27 mouse cellular contexts compared by ENCODE assay signal in genomic region chr10:13560014-13560674, GRCm38 (mm10). TPM values are rescaled to one million over a fixed set of nuclear protein-coding genes. Genes with fewer than 3 reads are reported as not detected.
DNase-seq lines count a peak whose midpoint lies in the region; ATAC-seq and TF ChIP-seq lines count a peak whose summit lies in the region.
"Had no signal": no experiment of that assay in that cellular context is flagged by ENCODE, and none has a peak within 500 bp of the region (broad histone marks: within the 10 kb centered on the region; RNA-seq: fewer than 3 reads in every experiment).

No protein-coding gene starts in this region.

- H3K4me3 ChIP-seq in bone marrow, adult 2 months (replicated peaks; ENCODE audit: control insufficient read depth, low read depth, low read length), result peak overlapping the region; percentile 17
- no peak overlapping the region for H3K4me3 ChIP-seq in bone marrow macrophage, adult 2 months (ENCODE audit: insufficient read depth, low read length)
- H3K4me3 ChIP-seq in heart, embryonic 10.5 days, result no peak overlapping the region
- H3K4me3 ChIP-seq: forebrain, embryonic 10.5 days; forebrain, embryonic 13.5 days; heart, embryonic 12.5 days; heart, embryonic 15.5 days; hindbrain, embryonic 10.5 days; hindbrain, embryonic 13.5 days had no signal

- peak overlapping the region; percentile 31; the same call in 1 of the 2 replicates for H3K27ac ChIP-seq in bone marrow, adult 2 months (ENCODE audit: control insufficient read depth, insufficient read depth, low read depth, low read length, poor library complexity)
- H3K27ac ChIP-seq in bone marrow macrophage, adult 2 months (ENCODE audit: insufficient read depth, low read depth, low read length), result peak overlapping the region; percentile 42
- no peak overlapping the region for H3K27ac ChIP-seq in heart, embryonic 10.5 days
- H3K27ac ChIP-seq: forebrain, embryonic 10.5 days; forebrain, embryonic 13.5 days; heart, embryonic 15.5 days; hindbrain, embryonic 10.5 days; hindbrain, embryonic 13.5 days; hindbrain, postnatal 0 days had no signal

- no peak for DNase-seq in heart, embryonic 10.5 days (ENCODE audit: low spot score)
- no peak for DNase-seq in spleen, adult 18-20 months
- DNase-seq: adrenal gland, adult 8-10 months; adrenal gland, postnatal 25 days; cerebellum, adult 11-12 months; cerebellum, adult 8-10 months; cerebellum, postnatal 10 days; cerebellum, postnatal 36 days; gastrocnemius, postnatal 10 days; gastrocnemius, postnatal 36 days; heart, adult 11 months; heart, postnatal 10 days; heart, postnatal 36 days had no signal

- no peak for TF ChIP-seq POLR2A in bone marrow, adult 2 months (IDR thresholded peaks at IDR 0.05; ENCODE audit: borderline replicate concordance, control insufficient read depth, low read depth, low read length)
- no peak for TF ChIP-seq POLR2A in bone marrow macrophage, adult 2 months (IDR thresholded peaks at IDR 0.05; ENCODE audit: borderline replicate concordance, low read depth, low read length)

- peak; percentile 93 for ATAC-seq in megakaryocyte, adult 5-6 weeks (ENCODE audit: poor library complexity, severe bottlenecking)
- ATAC-seq in monocyte, adult 5-6 weeks (replicated peaks; ENCODE audit: insufficient number of reproducible peaks, low FRiP score, low TSS enrichment, poor library complexity, severe bottlenecking), result peak; percentile 70
- ATAC-seq: CD4-positive, CD25-positive, alpha-beta regulatory T cell, adult 4 months; forebrain, embryonic 13.5 days; forebrain, embryonic 16.5 days; hindbrain, postnatal 0 days; inflammation-experienced regulatory T-cells, adult 6 months had no signal

- peaks cover 3% of the 10 kb centered on the region; the same call in 1 of the 2 replicates for H3K4me1 ChIP-seq in bone marrow, adult 2 months (ENCODE audit: control insufficient read depth, insufficient read depth, low read length)
- peaks cover 9% of the 10 kb centered on the region for H3K4me1 ChIP-seq in bone marrow macrophage, adult 2 months (ENCODE audit: control insufficient read depth, insufficient read depth, low read length)
- H3K4me1 ChIP-seq in heart, embryonic 10.5 days, result 0 out of 2 replicates have a peak, but pooled peaks cover 7% of the 10 kb centered on the region

- WGBS in bone marrow, adult 2 months, result 51% methylated on average over 13 of the region's 13 CpGs
- 89% methylated on average over 13 of the region's 13 CpGs for WGBS in heart, embryonic 10.5 days

- TF ChIP-seq CTCF in bone marrow, adult 2 months (IDR thresholded peaks at IDR 0.05; ENCODE audit: control insufficient read depth, insufficient read depth, low read length), result no peak
- no peak for TF ChIP-seq CTCF in bone marrow macrophage, adult 2 months (IDR thresholded peaks at IDR 0.05; ENCODE audit: low read depth, low read length)

- H3K9me3 ChIP-seq in heart, embryonic 10.5 days, result no peaks in the 10 kb centered on the region
- H3K9me3 ChIP-seq: forebrain, embryonic 10.5 days; forebrain, embryonic 13.5 days; heart, embryonic 12.5 days; heart, embryonic 15.5 days; hindbrain, embryonic 10.5 days; hindbrain, embryonic 13.5 days had no signal

- H3K36me3 ChIP-seq in heart, embryonic 10.5 days, result peaks cover 33% of the 10 kb centered on the region

- H3K27me3 ChIP-seq in heart, embryonic 10.5 days (ENCODE audit: insufficient read depth, poor library complexity, severe bottlenecking), result no peaks in the 10 kb centered on the region
- H3K27me3 ChIP-seq: forebrain, embryonic 13.5 days; heart, embryonic 12.5 days; heart, embryonic 15.5 days; hindbrain, embryonic 13.5 days had no signal

RNA-seq across cellular contexts. Expression of gene Pex3, which starts 7.2 kb away (rescaled TPM):
- 6.0 and 6.8 TPM in 2 replicates for polyA plus RNA-seq in bone marrow, adult 2 months (2011; ENCODE audit: insufficient read depth, insufficient read length, low replicate concordance, missing spikeins)
- polyA plus RNA-seq in bone marrow macrophage, adult 2 months (2012; ENCODE audit: insufficient read depth, insufficient read length, missing spikeins), result 17.1 and 19.6 TPM in 2 replicates
- total RNA-seq in megakaryocyte, adult 5-6 weeks (2015), result 38.1 and 38.8 TPM in 2 replicates
- total RNA-seq in megakaryocyte, adult 5-6 weeks (2017), result 23.7 and 25.5 TPM in 2 replicates
- 18.2 to 27.8 TPM (median 21.1 TPM) in 3 replicates for total RNA-seq in monocyte, adult 5-6 weeks (2017)
- 17.5 and 18.7 TPM in 2 replicates for polyA plus RNA-seq in heart, embryonic 10.5 days (2016; fragmentation: Nextera tagmentation; extraction: Ambion mirVana)

RNA-seq across cellular contexts. Expression of gene Adat2, which starts 7.5 kb away (rescaled TPM):
- 2.8 and 4.9 TPM in 2 replicates for polyA plus RNA-seq in bone marrow, adult 2 months (2011; ENCODE audit: insufficient read depth, insufficient read length, low replicate concordance, missing spikeins)
- polyA plus RNA-seq in bone marrow macrophage, adult 2 months (2012; ENCODE audit: insufficient read depth, insufficient read length, missing spikeins), result 4.5 and 5.5 TPM in 2 replicates
- 4.1 and 5.4 TPM in 2 replicates for total RNA-seq in megakaryocyte, adult 5-6 weeks (2015)
- 1.6 and 2.2 TPM in 2 replicates for total RNA-seq in megakaryocyte, adult 5-6 weeks (2017)
- 1.6 to 2.9 TPM (median 1.7 TPM) in 3 replicates for total RNA-seq in monocyte, adult 5-6 weeks (2017)
- 3.8 and 4.7 TPM in 2 replicates for polyA plus RNA-seq in heart, embryonic 10.5 days (2016; fragmentation: Nextera tagmentation; extraction: Ambion mirVana)
